Mouse (Mus musculus): ENCODE results near the gene Hsd17b2. TPM values are rescaled to one million over a fixed set of nuclear protein-coding genes. Genes with fewer than 3 reads are reported as not detected.
A peak's percentile ranks its signal among the peaks of the same experiment; 100 is the strongest.

Hsd17b2 gene
- polyA plus RNA-seq, 1 experiment from 2014 or later = not detected

- Histone ChIP-seq H3K9me3 (no peaks in the 10 kb centered on the region), H3K4me2 (no peak overlapping the region), H3K9ac (no peak overlapping the region), H3K4me1 (no peaks in the 10 kb centered on the region), H3K27ac (no peak overlapping the region), H3K36me3 (replicated peaks) (no peaks in the 10 kb centered on the region), H3K27me3 (replicated peaks) (no peaks in the 10 kb centered on the region), H3K4me3 (no peak overlapping the region)
- WGBS = 59% methylated on average over 6 of the region's 6 CpGs
- no peak for ATAC-seq (replicated peaks)
These were observed 79.8 kb downstream of the Hsd17b2 start for GRCm38 (mm10) chr8:117781375-117782129.

- no peaks in the 10 kb centered on the region for H3K4me1 ChIP-seq
- no peak overlapping the region for H3K9ac ChIP-seq
- WGBS = 92% methylated on average over 7 of the region's 7 CpGs
- H3K4me3 ChIP-seq = no peak overlapping the region
- peaks cover 3% of the 10 kb centered on the region; the same call in 1 of the 2 replicates for H3K36me3 ChIP-seq (replicated peaks)
- H3K9me3 ChIP-seq = no peaks in the 10 kb centered on the region; the same call in 1 of the 2 replicates
- H3K4me2 ChIP-seq = no peak overlapping the region
- no peak for ATAC-seq (replicated peaks)
- no peak overlapping the region for H3K27ac ChIP-seq
- H3K27me3 ChIP-seq (replicated peaks) = no peaks in the 10 kb centered on the region
These were observed 81.3 kb downstream of the Hsd17b2 start for GRCm38 (mm10) chr8:117783021-117783420.

GRCm38 (mm10) chr8:117786428-117786827 is 84.7 kb downstream of the Hsd17b2 start:
- H3K9ac ChIP-seq = no peak overlapping the region

GRCm38 (mm10) chr8:117792616-117793144 is 91.0 kb downstream of the Hsd17b2 start:
- Histone ChIP-seq H3K4me2 (no peak overlapping the region), H3K36me3 (replicated peaks) (peaks cover 18% of the 10 kb centered on the region; the same call in 1 of the 2 replicates), H3K9me3 (no peaks in the 10 kb centered on the region), H3K27ac (no peak overlapping the region), H3K4me1 (no peaks in the 10 kb centered on the region), H3K27me3 (replicated peaks) (no peaks in the 10 kb centered on the region), H3K9ac (no peak overlapping the region), H3K4me3 (no peak overlapping the region)
- WGBS = 64% methylated on average over 19 of the region's 19 CpGs
- no peak for ATAC-seq (replicated peaks)

More at GRCm38 (mm10) chr8:117786428-117786827, 84.7 kb downstream of the Hsd17b2 start:
- Histone ChIP-seq H3K36me3 (replicated peaks) (peaks cover 19% of the 10 kb centered on the region; the same call in 1 of the 2 replicates), H3K4me2 (no peak overlapping the region), H3K27me3 (replicated peaks) (no peaks in the 10 kb centered on the region), H3K4me3 (no peak overlapping the region), H3K9me3 (no peaks in the 10 kb centered on the region; the same call in 1 of the 2 replicates), H3K27ac (no peak overlapping the region), H3K4me1 (no peaks in the 10 kb centered on the region)
- ATAC-seq (replicated peaks) = no peak
- 93% methylated on average over 3 of the region's 3 CpGs for WGBS

GRCm38 (mm10) chr8:117794581-117794980 is 92.9 kb downstream of the Hsd17b2 start:
- no peak overlapping the region for H3K9ac ChIP-seq
- H3K4me1 ChIP-seq = no peaks in the 10 kb centered on the region
- H3K4me3 ChIP-seq = no peak overlapping the region
- no peak for ATAC-seq (replicated peaks)
- H3K27ac ChIP-seq = no peak overlapping the region
- H3K27me3 ChIP-seq (replicated peaks) = no peaks in the 10 kb centered on the region
- H3K4me2 ChIP-seq = no peak overlapping the region
- 89% methylated on average over 10 of the region's 10 CpGs for WGBS
- H3K9me3 ChIP-seq = no peaks in the 10 kb centered on the region
- peaks cover 7% of the 10 kb centered on the region; the same call in 1 of the 2 replicates for H3K36me3 ChIP-seq (replicated peaks)

- Histone ChIP-seq H3K9me3 (no peaks in the 10 kb centered on the region), H3K4me1 (peaks cover 8% of the 10 kb centered on the region), H3K9ac (no peak overlapping the region), H3K36me3 (replicated peaks) (no peaks in the 10 kb centered on the region), H3K27me3 (replicated peaks) (no peaks in the 10 kb centered on the region), H3K27ac (no peak overlapping the region), H3K4me2 (no peak overlapping the region), H3K4me3 (no peak overlapping the region)
- WGBS = 98% methylated on average over 15 of the region's 15 CpGs
- no peak for ATAC-seq (replicated peaks)
These were observed 94.8 kb downstream of the Hsd17b2 start for GRCm38 (mm10) chr8:117796464-117796863.

GRCm38 (mm10) chr8:117798066-117798465 is 96.4 kb downstream of the Hsd17b2 start:
- Histone ChIP-seq H3K9ac (no peak overlapping the region), H3K4me1 (peaks cover 16% of the 10 kb centered on the region), H3K4me2 (no peak overlapping the region), H3K4me3 (no peak overlapping the region), H3K27ac (no peak overlapping the region), H3K36me3 (replicated peaks) (no peaks in the 10 kb centered on the region), H3K27me3 (replicated peaks) (no peaks in the 10 kb centered on the region), H3K9me3 (no peaks in the 10 kb centered on the region)
- ATAC-seq (replicated peaks) = no peak
- 95% methylated on average over 2 of the region's 2 CpGs for WGBS

- H3K4me1 ChIP-seq = peaks cover 16% of the 10 kb centered on the region
- peak within 1 kb of the TSS; percentile 93 for H3K4me3 ChIP-seq
- H3K9ac ChIP-seq = peak within 1 kb of the TSS; percentile 84
- no peaks in the 10 kb centered on the region for H3K36me3 ChIP-seq (replicated peaks)
- no peaks in the 10 kb centered on the region for H3K27me3 ChIP-seq (replicated peaks)
- H3K27ac ChIP-seq = peak within 1 kb of the TSS; percentile 88
- ATAC-seq (replicated peaks) = peak; percentile 98
- H3K9me3 ChIP-seq = no peaks in the 10 kb centered on the region
- peak within 1 kb of the TSS; percentile 77 for H3K4me2 ChIP-seq
- WGBS = under 1% methylated on average over 65 of the region's 65 CpGs
These were observed 100.0 kb downstream of the Hsd17b2 start, which contains the start of gene Mphosph6 for GRCm38 (mm10) chr8:117801443-117802298. Mphosph6 (minus strand) TSS chr8:117801943.

GRCm38 (mm10) chr8:117802299-117802689 is 100.6 kb downstream of the Hsd17b2 start:
- peak overlapping the region; percentile 77 for H3K4me2 ChIP-seq
- 3% methylated on average over 11 of the region's 11 CpGs for WGBS
- peaks cover 16% of the 10 kb centered on the region for H3K4me1 ChIP-seq
- H3K36me3 ChIP-seq (replicated peaks) = no peaks in the 10 kb centered on the region
- H3K4me3 ChIP-seq = peak overlapping the region; percentile 93
- H3K9ac ChIP-seq = peak overlapping the region; percentile 84
- H3K9me3 ChIP-seq = no peaks in the 10 kb centered on the region
- ATAC-seq (replicated peaks) = peak; percentile 85
- H3K27ac ChIP-seq = peak overlapping the region; percentile 88
- no peaks in the 10 kb centered on the region for H3K27me3 ChIP-seq (replicated peaks)

- no peak overlapping the region for H3K4me2 ChIP-seq
- 80% methylated on average over 5 of the region's 5 CpGs for WGBS
- peaks cover 14% of the 10 kb centered on the region for H3K4me1 ChIP-seq
- H3K36me3 ChIP-seq (replicated peaks) = no peaks in the 10 kb centered on the region
- no peak overlapping the region for H3K27ac ChIP-seq
- no peak for ATAC-seq (replicated peaks)
- H3K27me3 ChIP-seq (replicated peaks) = no peaks in the 10 kb centered on the region
- no peaks in the 10 kb centered on the region for H3K9me3 ChIP-seq
- H3K4me3 ChIP-seq = no peak overlapping the region
- no peak overlapping the region for H3K9ac ChIP-seq
These were observed 103.7 kb downstream of the Hsd17b2 start for GRCm38 (mm10) chr8:117805419-117805818.

Data from midbrain, embryonic 15.5 days (tissue).